Mouse (Mus musculus): Measurements from ENCODE around the gene Bmp8b. TPM values are rescaled to one million over a fixed set of nuclear protein-coding genes. Genes with fewer than 3 reads are reported as not detected.
"Not testable (repeated sequence)": the region's sequence is repeated elsewhere in the genome, so short reads cannot be mapped to it uniquely, and the experiment has no call there.

Bmp8b gene
- polyA plus RNA-seq, 1 experiment from 2014 or later, result 0.09 TPM

- Histone ChIP-seq H3K27me3 (ENCODE audit: low read depth, poor library complexity, severe bottlenecking) (peaks cover 35% of the 10 kb centered on the region), H3K4me3 (peak overlapping the region; percentile 49), H3K4me1 (peaks cover 14% of the 10 kb centered on the region)
- not testable (repeated sequence) for H3K27ac ChIP-seq (replicated peaks); H3K36me3 ChIP-seq; H3K9me3 ChIP-seq (replicated peaks)
- DNase-seq (ENCODE audit: low spot score), result peak; percentile 26
- 16% methylated on average over 35 of the region's 42 CpGs for WGBS
Observed at GRCm38 (mm10) chr4:123116640-123117039, 11.7 kb downstream of the Bmp8b start.

DNA sequence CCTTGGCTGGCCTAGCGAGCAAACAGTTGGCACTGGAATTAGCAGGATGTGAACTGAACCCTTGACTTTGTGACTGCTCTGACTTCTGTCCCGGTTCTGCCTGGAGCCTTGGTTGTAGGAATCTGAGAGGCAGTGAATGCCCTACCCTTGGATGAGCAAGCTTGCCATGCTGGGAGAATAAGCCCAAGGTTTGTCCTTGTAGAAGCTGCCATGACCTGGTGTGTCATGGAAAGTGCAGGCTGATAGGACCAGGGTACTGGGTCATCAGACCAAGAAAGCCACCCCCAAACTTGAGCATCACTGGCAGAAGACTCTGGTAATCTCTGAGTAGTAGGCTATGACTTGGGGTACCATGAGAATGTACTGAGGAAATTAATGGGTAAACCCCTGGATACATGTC lies 16.3 kb downstream of the Bmp8b start:
- 90% methylated on average over 2 of the region's 2 CpGs for WGBS
- H3K9me3 ChIP-seq (replicated peaks), result no peaks in the 10 kb centered on the region
- H3K4me3 ChIP-seq, result no peak overlapping the region
- DNase-seq (ENCODE audit: low spot score), result no peak
- H3K27me3 ChIP-seq (ENCODE audit: low read depth, poor library complexity, severe bottlenecking), result peaks cover 17% of the 10 kb centered on the region
- H3K27ac ChIP-seq (replicated peaks), result no peak overlapping the region
- peaks cover 9% of the 10 kb centered on the region; the same call in 1 of the 2 replicates for H3K4me1 ChIP-seq
- peaks cover 34% of the 10 kb centered on the region for H3K36me3 ChIP-seq

DNA sequence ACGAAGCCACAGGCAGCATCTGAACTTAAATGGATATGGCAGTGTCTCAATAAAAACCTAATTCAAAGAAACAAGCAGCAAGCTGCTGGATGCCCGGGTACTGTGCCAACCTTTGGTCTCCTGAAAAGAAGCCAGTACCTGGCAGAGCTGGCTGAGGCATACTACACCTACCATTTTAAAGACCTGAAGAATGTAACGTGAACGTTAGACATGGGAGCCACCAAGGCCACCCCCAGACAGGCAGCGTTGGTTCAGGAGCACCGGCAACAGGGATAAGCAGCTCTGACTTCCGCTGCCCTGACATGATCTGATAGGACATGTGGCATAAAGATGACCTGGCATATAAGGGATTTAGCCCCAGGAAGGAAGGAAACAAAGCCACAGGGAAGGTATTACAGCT lies 21.7 kb downstream of the Bmp8b start:
- no peaks in the 10 kb centered on the region for H3K9me3 ChIP-seq (replicated peaks)
- DNase-seq (ENCODE audit: low spot score), result no peak
- no peak overlapping the region for H3K4me3 ChIP-seq
- H3K4me1 ChIP-seq, result no peaks in the 10 kb centered on the region
- H3K36me3 ChIP-seq, result peaks cover 86% of the 10 kb centered on the region
- H3K27me3 ChIP-seq (ENCODE audit: low read depth, poor library complexity, severe bottlenecking), result no peaks in the 10 kb centered on the region
- H3K27ac ChIP-seq (replicated peaks), result no peak overlapping the region
- 95% methylated on average over 7 of the region's 7 CpGs for WGBS

GRCm38 (mm10) chr4:123127051-123127450 lies 22.1 kb downstream of the Bmp8b start:
- no peak for DNase-seq (ENCODE audit: low spot score)
- Histone ChIP-seq H3K27ac (replicated peaks) (no peak overlapping the region), H3K4me3 (no peak overlapping the region), H3K4me1 (no peaks in the 10 kb centered on the region), H3K36me3 (peaks cover 86% of the 10 kb centered on the region), H3K9me3 (replicated peaks) (no peaks in the 10 kb centered on the region), H3K27me3 (ENCODE audit: low read depth, poor library complexity, severe bottlenecking) (no peaks in the 10 kb centered on the region)
- WGBS, result 81% methylated on average over 4 of the region's 4 CpGs

DNA sequence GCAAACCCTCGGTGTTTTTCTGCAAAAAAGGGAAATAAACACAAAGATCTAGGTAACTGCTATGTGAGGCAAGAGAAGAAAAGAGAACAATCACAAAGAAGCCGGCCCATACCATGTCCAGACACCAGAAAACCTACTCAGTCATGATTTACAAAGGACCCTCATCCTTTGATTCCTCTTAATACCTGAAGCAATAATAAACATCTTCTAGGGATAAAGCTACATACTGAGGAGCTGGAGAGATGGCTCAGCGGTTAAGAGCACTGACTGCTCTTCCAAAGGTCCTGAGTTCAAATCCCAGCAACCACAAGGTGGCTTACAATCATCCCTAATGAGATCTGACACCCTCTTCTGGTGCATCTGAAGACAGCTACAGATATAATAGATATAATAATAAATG lies 32.6 kb downstream of the Bmp8b start:
- Histone ChIP-seq H3K4me3 (no peak overlapping the region), H3K27ac (replicated peaks) (no peak overlapping the region), H3K27me3 (ENCODE audit: low read depth, poor library complexity, severe bottlenecking) (no peaks in the 10 kb centered on the region; the same call in 1 of the 2 replicates), H3K4me1 (peaks cover 24% of the 10 kb centered on the region), H3K36me3 (peaks cover 47% of the 10 kb centered on the region), H3K9me3 (replicated peaks) (no peaks in the 10 kb centered on the region)
- DNase-seq (ENCODE audit: low spot score), result no peak
- 85% methylated on average over 3 of the region's 3 CpGs for WGBS

- DNase-seq (ENCODE audit: low spot score), result peak; percentile 91
- H3K27me3 ChIP-seq (ENCODE audit: low read depth, poor library complexity, severe bottlenecking), result no peaks in the 10 kb centered on the region; the same call in 1 of the 2 replicates
- peak within 1 kb of the TSS; percentile 88 for H3K27ac ChIP-seq (replicated peaks)
- peaks cover 26% of the 10 kb centered on the region for H3K36me3 ChIP-seq
- H3K4me3 ChIP-seq, result peak within 1 kb of the TSS; percentile 77
- 1% methylated on average over 34 of the region's 34 CpGs for WGBS
- H3K9me3 ChIP-seq (replicated peaks), result no peaks in the 10 kb centered on the region
- peaks cover 24% of the 10 kb centered on the region for H3K4me1 ChIP-seq
Observed at GRCm38 (mm10) chr4:123139513-123140154, 34.7 kb downstream of the Bmp8b start, which contains the start of gene Ppie. Ppie (minus strand) TSS chr4:123139951.

GRCm38 (mm10) chr4:123147446-123148150 lies 42.6 kb downstream of the Bmp8b start:
- 0 out of 2 replicates have a peak, but pooled peaks cover 3% of the 10 kb centered on the region for H3K27me3 ChIP-seq (ENCODE audit: low read depth, poor library complexity, severe bottlenecking)
- H3K4me3 ChIP-seq, result no peak overlapping the region
- no peaks in the 10 kb centered on the region for H3K36me3 ChIP-seq
- no peak for DNase-seq (ENCODE audit: low spot score)
- H3K9me3 ChIP-seq (replicated peaks), result no peaks in the 10 kb centered on the region
- WGBS, result 81% methylated on average over 5 of the region's 5 CpGs
- no peak overlapping the region for H3K27ac ChIP-seq (replicated peaks)
- H3K4me1 ChIP-seq, result no peaks in the 10 kb centered on the region

GRCm38 (mm10) chr4:123152003-123152402 lies 47.0 kb downstream of the Bmp8b start:
- Histone ChIP-seq H3K36me3 (no peaks in the 10 kb centered on the region), H3K27me3 (ENCODE audit: low read depth, poor library complexity, severe bottlenecking) (0 out of 2 replicates have a peak, but pooled peaks cover 4% of the 10 kb centered on the region), H3K4me3 (no peak overlapping the region), H3K9me3 (replicated peaks) (no peaks in the 10 kb centered on the region), H3K4me1 (peaks cover 3% of the 10 kb centered on the region; the same call in 1 of the 2 replicates), H3K27ac (replicated peaks) (no peak overlapping the region)
- WGBS, result 74% methylated on average over 4 of the region's 4 CpGs
- no peak for DNase-seq (ENCODE audit: low spot score)

GRCm38 (mm10) chr4:123152976-123153375 lies 48.0 kb downstream of the Bmp8b start:
- no peak for DNase-seq (ENCODE audit: low spot score)
- Histone ChIP-seq H3K4me3 (no peak overlapping the region), H3K9me3 (replicated peaks) (no peaks in the 10 kb centered on the region), H3K36me3 (no peaks in the 10 kb centered on the region), H3K4me1 (peaks cover 3% of the 10 kb centered on the region; the same call in 1 of the 2 replicates), H3K27ac (replicated peaks) (no peak overlapping the region), H3K27me3 (ENCODE audit: low read depth, poor library complexity, severe bottlenecking) (0 out of 2 replicates have a peak, but pooled peaks cover 4% of the 10 kb centered on the region)
- 66% methylated on average over 5 of the region's 5 CpGs for WGBS

DNA sequence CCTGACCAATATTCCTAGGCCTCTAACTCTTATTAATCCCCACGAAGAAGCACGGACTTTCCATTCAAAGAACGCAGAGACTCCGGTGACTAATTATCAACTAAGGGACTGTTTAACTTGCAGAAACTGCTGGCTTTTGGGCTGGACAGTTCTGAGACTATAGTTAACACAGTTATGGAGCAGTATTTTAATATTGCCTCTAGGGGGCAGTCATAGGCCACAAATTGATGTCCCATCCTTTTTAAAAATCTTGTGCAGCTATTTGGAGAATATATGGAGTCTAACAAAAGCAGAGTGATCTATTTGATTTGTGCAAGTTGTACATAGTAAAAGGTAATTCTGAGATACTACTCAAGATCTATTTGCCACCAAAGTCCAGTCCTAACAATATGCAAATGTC lies 50.0 kb downstream of the Bmp8b start:
- Histone ChIP-seq H3K9me3 (replicated peaks) (no peaks in the 10 kb centered on the region), H3K4me1 (peaks cover 3% of the 10 kb centered on the region; the same call in 1 of the 2 replicates), H3K27ac (replicated peaks) (no peak overlapping the region), H3K27me3 (ENCODE audit: low read depth, poor library complexity, severe bottlenecking) (0 out of 2 replicates have a peak, but pooled peaks cover 4% of the 10 kb centered on the region), H3K4me3 (no peak overlapping the region), H3K36me3 (no peaks in the 10 kb centered on the region)
- WGBS, result 27% methylated on average over 4 of the region's 4 CpGs
- no peak for DNase-seq (ENCODE audit: low spot score)

- H3K27me3 ChIP-seq (ENCODE audit: low read depth, poor library complexity, severe bottlenecking), result 0 out of 2 replicates have a peak, but pooled peaks cover 4% of the 10 kb centered on the region
- no peaks in the 10 kb centered on the region for H3K9me3 ChIP-seq (replicated peaks)
- H3K36me3 ChIP-seq, result no peaks in the 10 kb centered on the region
- peaks cover 3% of the 10 kb centered on the region; the same call in 1 of the 2 replicates for H3K4me1 ChIP-seq
- no peak overlapping the region for H3K4me3 ChIP-seq
- DNase-seq (ENCODE audit: low spot score), result no peak
- no peak overlapping the region for H3K27ac ChIP-seq (replicated peaks)
- 63% methylated on average over 2 of the region's 2 CpGs for WGBS
Observed at GRCm38 (mm10) chr4:123155427-123155826, 50.5 kb downstream of the Bmp8b start.

DNA sequence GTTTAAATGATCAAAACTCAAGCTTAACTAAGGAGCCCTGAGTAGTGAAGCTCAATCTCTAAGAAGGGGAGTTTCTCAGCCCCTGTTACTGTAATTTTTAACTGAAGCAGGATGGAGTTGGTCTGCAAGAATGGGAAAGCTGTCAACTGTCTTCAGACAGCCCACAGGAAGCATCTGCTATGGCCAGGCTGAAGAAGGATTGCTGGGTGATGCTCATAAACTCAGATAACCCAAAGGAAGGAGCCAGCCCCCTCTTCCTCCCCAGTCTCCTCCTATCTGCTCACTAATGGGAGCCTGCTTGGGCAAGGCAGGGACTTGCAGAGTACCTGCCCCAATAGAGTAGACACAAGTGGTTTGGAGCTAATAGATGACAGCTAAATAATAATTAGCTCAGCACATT lies 50.9 kb downstream of the Bmp8b start:
- Histone ChIP-seq H3K27me3 (ENCODE audit: low read depth, poor library complexity, severe bottlenecking) (peaks cover 6% of the 10 kb centered on the region; the same call in 1 of the 2 replicates), H3K9me3 (replicated peaks) (no peaks in the 10 kb centered on the region), H3K4me3 (no peak overlapping the region), H3K36me3 (no peaks in the 10 kb centered on the region), H3K4me1 (peaks cover 3% of the 10 kb centered on the region; the same call in 1 of the 2 replicates), H3K27ac (replicated peaks) (no peak overlapping the region)
- DNase-seq (ENCODE audit: low spot score), result no peak

- H3K4me1 ChIP-seq, result peaks cover 13% of the 10 kb centered on the region
- H3K27me3 ChIP-seq (ENCODE audit: low read depth, poor library complexity, severe bottlenecking), result peaks cover 35% of the 10 kb centered on the region
- H3K9me3 ChIP-seq (replicated peaks), result no peaks in the 10 kb centered on the region
- no peak overlapping the region for H3K27ac ChIP-seq (replicated peaks)
- H3K4me3 ChIP-seq, result no peak overlapping the region
- no peaks in the 10 kb centered on the region for H3K36me3 ChIP-seq
- no peak for DNase-seq (ENCODE audit: low spot score)
- 89% methylated on average over 6 of the region's 6 CpGs for WGBS
Observed at GRCm38 (mm10) chr4:123160571-123160970, 55.6 kb downstream of the Bmp8b start.
